Mouse (Mus musculus): ENCODE measurements at regions not wholly inside any gene's neighbourhood (a gene's known extent, or its start where the extent isn't known, plus 50 kb on each side); places are given as distances from the start of the nearest gene placed in this dataset.

DNA sequence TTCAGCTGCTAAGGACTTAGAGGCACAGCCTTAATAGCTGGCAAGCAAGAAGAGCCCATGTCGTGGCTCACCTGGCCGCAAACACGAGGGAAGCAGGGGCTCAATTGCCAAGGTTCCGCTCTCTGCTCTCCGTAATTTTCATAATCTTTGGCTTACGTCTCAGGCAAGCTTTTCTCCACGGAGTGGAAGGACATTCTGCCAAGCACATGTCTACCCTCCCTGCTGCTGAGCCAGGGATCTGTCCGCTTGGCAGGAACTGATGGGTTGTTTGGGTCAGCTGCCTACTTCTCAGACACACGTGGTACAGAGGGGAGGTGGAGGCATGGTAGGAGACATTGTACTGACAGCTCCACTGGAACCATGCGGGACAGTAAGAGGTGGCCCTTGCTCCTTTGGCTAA lies 61.7 kb upstream of the Zbtb40 start:
- no peak for TF ChIP-seq POLR2A (IDR thresholded peaks at IDR 0.05; ENCODE audit: control insufficient read depth, extremely low read depth, insufficient read depth, low read length, poor library complexity)
- TF ChIP-seq CTCF (IDR thresholded peaks at IDR 0.05; ENCODE audit: borderline replicate concordance, control insufficient read depth, extremely low read depth, insufficient read depth, low read length, poor library complexity), result no peak
